Mouse (Mus musculus): ENCODE results near the gene Zcchc4.
"Not testable (repeated sequence)": the region's sequence is repeated elsewhere in the genome, so short reads cannot be mapped to it uniquely, and the experiment has no call there.

Gene Zcchc4

DNA sequence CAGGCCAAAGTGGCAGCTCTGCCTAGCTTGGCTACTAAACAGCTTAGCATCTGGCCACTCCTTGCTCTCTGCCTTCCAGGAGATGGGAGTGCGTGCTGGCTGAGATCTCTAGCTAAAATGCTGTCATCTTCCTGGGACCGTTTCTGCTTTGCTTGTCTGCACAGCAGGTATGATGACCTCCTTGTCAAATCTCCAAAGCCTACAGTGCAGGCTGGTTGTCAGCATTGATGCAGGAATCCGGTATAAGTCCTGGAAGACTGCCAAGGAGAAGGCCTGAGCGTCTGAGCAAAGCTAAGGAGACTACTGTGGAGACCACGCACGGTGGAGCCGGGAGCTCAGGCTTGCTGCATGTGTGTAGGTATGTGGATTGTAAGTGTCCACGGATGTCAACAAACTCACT lies at the start of gene Zcchc4:
Zcchc4 (plus strand) TSS at position 173 of the 400 bp plus-strand sequence.
- no peak for DNase-seq (ENCODE audit: low read depth, low spot score)

DNA sequence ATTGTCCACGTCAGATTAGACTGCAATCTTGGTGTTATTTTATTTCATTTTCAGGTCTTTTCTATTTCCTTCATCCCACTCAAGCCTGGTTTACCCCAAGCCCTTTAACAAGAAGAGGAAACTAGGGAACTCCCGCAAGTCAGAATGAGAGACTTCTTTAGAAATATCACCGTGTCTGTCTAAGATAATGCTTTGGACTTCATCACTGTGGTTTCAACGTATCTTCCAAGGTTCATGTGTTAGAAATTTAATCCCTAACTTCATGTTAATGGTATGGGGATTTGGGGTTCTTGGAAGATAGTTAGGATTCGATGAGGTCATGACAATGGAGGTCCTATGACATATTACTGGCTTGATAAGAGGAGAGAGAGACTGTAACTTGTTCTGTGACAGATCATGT lies 47.5 kb upstream of the Zcchc4 start:
- DNase-seq (ENCODE audit: low read depth, low spot score) = no peak

DNA sequence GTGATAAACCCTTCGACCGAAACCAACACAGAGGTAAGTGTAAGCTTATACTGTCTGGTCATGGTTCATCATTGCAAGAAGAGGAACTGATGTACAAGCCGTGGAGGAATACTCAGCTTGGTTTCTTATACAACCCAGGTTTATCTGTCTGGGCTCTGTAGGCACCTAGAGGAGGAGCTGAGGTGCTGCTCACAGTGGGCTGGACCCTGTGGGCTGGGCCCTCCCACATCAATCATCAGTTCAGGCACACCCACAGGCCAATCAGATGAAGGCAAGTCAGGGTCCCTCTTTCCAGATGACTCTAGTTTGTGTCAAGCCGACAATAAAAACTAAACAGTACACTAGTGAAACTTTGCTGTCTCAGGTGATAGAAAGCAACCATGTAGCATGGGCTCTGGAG lies 42.4 kb upstream of the Zcchc4 start:
- DNase-seq (ENCODE audit: low read depth, low spot score) = no peak

DNA sequence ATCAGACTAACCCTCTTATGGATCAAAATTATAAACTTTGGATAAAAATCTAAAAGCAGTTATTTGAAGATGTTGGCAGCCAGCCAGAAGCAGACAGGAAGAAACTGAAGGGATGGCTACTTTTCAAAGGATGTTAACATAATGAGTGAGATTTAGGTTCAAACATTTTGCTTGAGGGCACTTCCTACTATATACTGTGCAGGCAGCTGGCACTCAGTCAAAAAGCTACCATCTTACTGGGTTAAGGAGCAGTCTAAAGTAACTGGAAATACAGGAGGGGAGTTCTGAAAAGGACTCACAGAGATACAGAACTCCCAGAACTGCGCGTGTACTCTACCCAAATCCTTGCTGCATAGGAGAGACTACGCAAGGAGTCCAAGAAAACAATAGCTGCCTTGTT lies 39.2 kb upstream of the Zcchc4 start:
- no peak for DNase-seq (ENCODE audit: low read depth, low spot score)

- peak; percentile 78 for DNase-seq (ENCODE audit: low read depth, low spot score)
Observed at GRCm38 (mm10) chr5:52741391-52742111, 33.7 kb upstream of the Zcchc4 start, which contains the start of gene Pi4k2b. Pi4k2b (plus strand) TSS chr5:52741574.

DNA sequence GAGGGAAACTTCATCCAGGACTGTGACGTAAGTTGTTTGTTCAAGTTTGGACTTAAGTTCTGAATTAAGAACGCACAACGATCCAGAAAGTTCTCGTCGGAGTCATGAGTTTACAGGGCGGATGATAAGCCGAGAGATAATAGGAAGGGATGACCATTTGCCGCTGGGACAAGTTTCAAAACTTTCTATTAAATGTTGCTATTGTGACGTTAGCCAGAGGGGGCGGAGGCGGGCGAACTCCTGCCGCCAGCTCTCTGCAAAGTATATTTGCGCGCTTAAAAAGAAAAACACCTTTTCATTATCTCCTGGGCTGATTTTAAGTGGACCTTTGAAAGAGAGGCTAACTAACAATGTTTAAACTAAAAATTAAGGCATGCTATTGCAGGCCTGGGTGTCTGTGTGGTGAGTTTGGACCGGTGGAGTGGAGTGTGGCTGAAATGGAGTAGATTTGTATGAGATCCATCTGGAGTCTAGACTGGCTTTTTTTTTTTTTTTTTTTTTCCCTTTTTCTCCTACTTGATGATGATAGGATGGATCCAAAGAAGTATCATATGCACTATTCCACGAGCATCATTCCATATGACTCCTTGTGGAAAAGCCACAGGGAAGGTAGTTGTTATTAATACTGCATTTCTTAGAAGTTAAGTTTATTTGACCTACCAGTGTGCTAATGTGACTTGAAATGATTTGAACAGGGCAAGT lies 32.9 kb upstream of the Zcchc4 start:
- DNase-seq (ENCODE audit: low read depth, low spot score) = peak; percentile 59

- DNase-seq (ENCODE audit: low read depth, low spot score) = no peak
Observed at GRCm38 (mm10) chr5:52743231-52743630, 32.0 kb upstream of the Zcchc4 start.

DNA sequence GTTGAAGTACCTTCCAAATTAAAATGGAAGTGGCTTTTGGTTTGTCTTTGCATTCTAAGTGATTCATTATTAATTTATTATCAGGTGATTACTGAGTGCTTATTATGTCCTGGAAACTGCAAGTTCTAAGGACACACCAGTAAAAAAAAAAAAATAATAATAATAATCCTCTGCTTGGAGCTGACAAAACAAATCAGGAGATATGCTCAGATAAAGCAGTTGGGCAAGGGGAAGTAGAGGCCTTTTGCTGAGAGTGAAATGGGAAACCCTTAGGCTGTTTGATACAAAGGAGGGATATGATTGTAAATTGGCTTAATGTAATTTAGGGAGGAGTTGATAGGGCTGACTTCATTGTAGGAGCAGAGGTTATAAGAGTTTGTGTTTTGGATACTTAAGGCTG lies 28.3 kb upstream of the Zcchc4 start:
- DNase-seq (ENCODE audit: low read depth, low spot score) = no peak

- no peak for DNase-seq (ENCODE audit: low read depth, low spot score)
Observed at GRCm38 (mm10) chr5:52748732-52749131, 26.5 kb upstream of the Zcchc4 start.

DNA sequence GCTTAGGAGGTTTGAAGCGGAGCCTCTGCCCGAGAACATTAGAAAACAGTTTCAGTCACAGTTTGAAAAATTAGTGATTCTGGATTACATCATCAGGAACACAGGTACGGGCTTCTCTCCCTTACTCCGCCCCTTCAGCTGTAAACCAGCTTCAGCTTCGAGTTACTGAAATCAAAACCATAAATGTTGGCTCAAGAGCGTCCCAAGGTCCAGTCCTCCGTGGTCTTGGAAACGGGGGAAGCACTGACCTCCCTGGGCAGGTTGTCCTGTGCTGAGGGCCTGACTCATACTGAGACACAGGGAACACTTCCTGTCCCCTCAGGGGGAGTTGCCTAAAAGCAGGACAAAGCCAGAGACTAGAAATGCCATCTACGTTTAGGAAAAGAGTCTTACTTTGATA lies 22.1 kb upstream of the Zcchc4 start:
- DNase-seq (ENCODE audit: low read depth, low spot score) = no peak

- DNase-seq (ENCODE audit: low read depth, low spot score) = no peak
Observed at GRCm38 (mm10) chr5:52754196-52754595, 21.0 kb upstream of the Zcchc4 start.

DNA sequence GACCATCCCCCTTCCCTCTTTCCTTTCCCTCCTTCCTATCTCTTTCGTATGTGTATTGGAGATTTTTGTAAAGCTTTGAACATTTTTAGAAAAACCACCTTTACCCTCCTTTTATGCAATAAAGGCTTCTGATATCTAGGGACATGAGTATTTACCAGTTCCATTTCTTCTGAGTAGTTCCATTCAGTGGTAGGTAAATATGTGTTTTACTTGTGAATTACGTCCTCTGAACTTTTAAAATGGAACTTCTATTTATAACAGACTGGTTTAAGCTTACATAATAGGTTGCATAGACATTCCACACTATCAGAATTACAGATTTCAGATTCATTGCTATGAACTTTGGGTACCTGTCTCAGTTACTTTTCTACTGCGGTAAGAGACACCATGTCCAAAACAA lies 19.9 kb upstream of the Zcchc4 start:
- no peak for DNase-seq (ENCODE audit: low read depth, low spot score)

DNA sequence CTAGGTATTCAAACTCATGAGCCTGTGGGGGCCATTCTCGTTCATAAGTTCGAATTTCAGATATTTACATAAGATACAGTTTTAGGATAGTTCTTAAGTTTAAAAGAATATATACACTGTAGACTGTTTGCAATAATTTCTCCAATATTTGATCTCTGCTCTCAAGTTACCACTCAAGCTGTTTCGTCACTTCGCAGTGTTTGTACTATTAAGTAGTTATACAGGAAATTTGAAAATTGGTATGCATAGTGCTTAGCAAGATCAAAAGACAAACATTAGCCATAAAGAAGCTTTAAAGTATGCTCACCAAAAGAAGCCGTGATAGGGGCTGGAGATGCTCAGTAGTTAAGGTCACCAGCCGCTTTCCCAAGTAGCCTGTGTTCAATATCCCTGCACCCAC lies 19.2 kb upstream of the Zcchc4 start:
- DNase-seq (ENCODE audit: low read depth, low spot score) = no peak

DNA sequence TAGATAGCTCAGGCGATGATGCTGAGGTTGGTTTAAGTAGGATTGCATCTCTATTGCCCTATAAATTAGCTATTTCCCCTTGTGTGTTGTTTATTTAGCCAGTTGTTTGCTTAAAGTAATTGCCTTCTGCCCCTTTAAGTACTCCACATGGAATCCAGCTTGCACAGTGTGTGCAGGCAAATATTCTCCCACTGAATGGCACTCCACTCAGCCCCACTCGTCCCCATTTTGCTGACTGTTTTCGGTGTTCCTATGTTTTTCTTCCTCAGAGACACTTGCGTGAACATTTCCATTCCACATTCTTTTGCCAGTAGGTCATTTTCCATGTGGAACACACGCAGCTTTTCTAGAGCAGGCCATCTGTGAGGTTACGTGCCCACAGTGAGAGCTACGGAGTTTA lies 12.6 kb upstream of the Zcchc4 start:
- DNase-seq (ENCODE audit: low read depth, low spot score) = no peak

GRCm38 (mm10) chr5:52774267-52774666 lies 942 bp upstream of the Zcchc4 start:
- no peak for DNase-seq (ENCODE audit: low read depth, low spot score)

DNA sequence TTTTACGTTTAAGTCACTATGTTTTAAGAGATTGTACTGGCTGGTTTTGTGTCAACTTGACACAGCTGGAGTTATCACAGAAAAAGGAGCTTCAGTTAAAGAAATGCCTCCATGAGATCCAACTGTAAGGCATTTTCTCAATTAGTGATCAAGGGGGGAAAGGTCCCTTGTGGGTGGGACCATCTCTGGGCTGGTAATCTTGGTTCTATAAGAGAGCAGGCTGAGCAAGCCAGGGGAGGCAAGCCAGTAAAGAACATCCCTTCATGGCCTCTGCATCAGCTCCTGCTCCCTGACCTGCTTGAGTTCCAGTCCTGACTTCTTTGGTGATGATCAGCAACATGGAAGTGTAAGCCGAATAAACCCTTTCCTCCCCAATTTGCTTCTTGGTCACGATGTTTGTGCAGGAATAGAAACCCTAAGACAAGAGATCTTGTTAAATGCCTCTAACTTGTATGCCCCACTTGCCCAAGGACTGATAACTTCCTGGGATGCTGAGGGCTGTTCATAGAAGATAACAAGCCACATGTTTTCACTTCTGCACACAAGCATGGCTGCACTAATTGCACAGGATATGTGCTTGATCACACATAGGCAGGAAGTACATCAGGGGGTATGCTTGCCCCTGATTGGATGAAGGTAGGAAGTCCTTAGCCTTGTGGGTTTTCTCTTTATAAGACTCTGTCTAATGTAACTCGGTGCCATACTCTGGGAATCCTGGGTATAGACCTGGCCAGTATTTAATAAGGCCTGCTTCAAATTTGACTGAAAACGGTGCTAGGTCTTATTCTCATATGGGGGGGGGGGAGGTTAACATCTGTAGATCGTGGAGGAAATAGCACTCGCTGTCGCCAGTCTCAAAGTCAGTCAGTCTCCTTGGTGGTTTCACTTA lies 1.5 kb downstream of the Zcchc4 start:
- DNase-seq (ENCODE audit: low read depth, low spot score) = not testable (repeated sequence)

- peak; percentile 88 for DNase-seq (ENCODE audit: low read depth, low spot score)
Observed at GRCm38 (mm10) chr5:52782523-52783250, 7.5 kb downstream of the Zcchc4 start.

GRCm38 (mm10) chr5:52783251-52783620 lies 8.0 kb downstream of the Zcchc4 start:
- no peak for DNase-seq (ENCODE audit: low read depth, low spot score)

DNA sequence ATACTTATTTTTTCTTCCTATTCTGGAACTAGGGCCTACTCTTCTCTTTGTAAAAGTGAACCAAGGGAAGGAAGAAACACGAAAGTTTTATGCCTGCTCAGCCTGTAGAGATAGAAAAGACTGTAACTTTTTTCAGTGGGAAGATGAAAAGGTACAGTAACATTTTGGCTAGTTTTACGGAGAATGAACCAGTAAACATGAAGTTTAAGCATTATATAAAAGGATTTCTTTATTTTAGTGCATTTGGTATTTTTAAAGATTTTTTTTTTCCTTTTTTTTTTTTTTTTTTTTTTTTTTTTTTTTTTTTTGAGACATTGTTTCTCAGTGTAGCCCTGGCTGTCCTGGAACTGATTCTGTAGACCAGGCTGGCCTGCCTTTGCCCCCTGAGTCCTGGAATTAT lies 8.7 kb downstream of the Zcchc4 start:
- no peak for DNase-seq (ENCODE audit: low read depth, low spot score)

DNA sequence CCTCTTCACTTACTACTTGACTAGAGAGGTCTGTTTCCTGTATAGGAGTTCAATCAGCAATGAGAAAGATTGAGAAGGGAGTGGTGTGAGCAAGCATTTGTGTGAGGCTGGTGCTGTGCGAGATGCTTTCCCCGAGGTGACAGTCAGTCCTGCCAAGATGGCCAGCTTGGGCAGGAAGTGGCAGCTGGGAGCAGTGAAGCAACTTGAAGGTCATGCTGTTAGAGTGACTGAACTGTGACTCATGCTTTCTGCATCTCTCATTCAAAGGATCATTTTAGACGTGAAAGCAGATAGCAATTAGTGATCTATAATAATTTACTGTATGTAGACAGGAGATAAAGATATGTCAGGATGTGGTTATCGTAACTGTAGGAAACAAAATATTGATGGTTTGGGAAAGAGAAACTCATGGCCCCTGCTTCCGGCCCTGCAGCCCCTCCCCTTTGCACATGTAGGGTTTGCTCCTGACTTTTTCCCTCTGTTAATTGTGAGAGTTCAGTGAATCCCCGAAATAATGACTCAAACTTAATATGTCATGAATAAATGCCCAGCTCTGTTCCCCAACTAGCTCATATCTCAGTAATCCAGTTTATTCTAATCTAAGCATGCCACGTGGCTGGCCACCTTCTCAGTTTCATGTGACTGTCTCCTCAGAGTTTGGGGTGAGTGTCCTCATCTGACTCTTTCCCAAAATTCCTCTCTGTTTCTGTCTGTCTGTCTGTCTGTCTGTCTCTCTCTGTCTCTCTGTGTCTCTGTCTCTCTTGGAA lies 11.5 kb downstream of the Zcchc4 start:
- DNase-seq (ENCODE audit: low read depth, low spot score) = peak; percentile 39

GRCm38 (mm10) chr5:52793230-52793629 lies 18.0 kb downstream of the Zcchc4 start:
- no peak for DNase-seq (ENCODE audit: low read depth, low spot score)
